Mouse (Mus musculus) heart, adult 2 months (tissue): ENCODE results near the gene Kmt5a.

Source experiments
- CTCF ChIP-seq: fragments of 200-600 bp; IDR thresholded peaks from 2 replicates; pipeline ENCODE4 v1.8.1; 2022; ENCODE audit warnings: antibody characterized with exemption, mild to moderate bottlenecking, moderate library complexity
- EP300 ChIP-seq: fragments of 200-500 bp; IDR thresholded peaks from 2 replicates; pipeline ENCODE4 v1.6.1; 2011; ENCODE audit warnings: low read depth, low read length, control low read depth; ENCODE audit not compliant: insufficient read depth
- POLR2A ChIP-seq: fragments of 200-500 bp; IDR thresholded peaks from 2 replicates; pipeline ENCODE4 v1.6.1; 2011; ENCODE audit warnings: mild to moderate bottlenecking, low read depth, low read length, control low read depth; ENCODE audit not compliant: insufficient read depth

DNA sequence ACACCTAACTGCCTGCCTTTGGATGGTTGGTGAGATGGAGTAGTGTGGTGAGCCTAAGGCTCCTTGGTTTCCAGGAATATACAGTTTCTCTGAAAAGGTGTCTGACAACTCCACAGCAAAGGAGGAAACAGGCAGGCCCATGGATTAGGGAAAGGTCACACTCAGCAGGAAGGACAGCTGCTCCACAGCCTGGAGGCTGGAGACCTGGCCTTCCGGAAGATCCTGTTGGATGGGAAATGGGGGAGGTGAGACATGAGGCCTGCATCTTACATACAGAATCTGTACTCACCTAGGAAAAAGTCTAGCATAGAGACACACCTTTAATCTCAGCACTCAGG is 14.3 kb downstream of the Kmt5a start:
- no peak for TF ChIP-seq EP300
- no peak for TF ChIP-seq CTCF
- no peak for TF ChIP-seq POLR2A
